Mouse (Mus musculus): ENCODE measurements at regions not wholly inside any gene's neighbourhood (a gene's known extent, or its start where the extent isn't known, plus 50 kb on each side); places are given as distances from the start of the nearest gene placed in this dataset.
A peak's percentile ranks its signal among the peaks of the same experiment; 100 is the strongest.

DNA sequence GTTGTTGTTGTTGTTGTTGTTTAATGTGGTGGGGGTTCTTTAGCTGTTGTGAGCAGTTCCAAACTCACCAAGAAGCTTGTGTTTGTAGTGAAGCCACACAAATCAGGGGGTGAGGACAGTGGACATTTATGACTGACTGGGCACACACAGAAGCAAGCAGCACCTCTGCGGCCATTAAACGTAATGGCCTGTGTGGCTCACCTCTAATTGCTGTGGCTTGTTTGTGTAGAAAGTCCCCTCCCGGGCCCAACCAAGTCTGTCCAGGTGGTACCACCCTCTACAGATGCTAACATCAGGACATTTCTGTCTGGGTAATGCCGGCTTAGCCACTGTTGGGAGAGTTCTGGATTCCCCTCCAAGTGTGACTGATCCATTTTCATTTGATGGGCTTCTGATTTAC is 56.1 kb upstream of the Stx16 start:
- Histone ChIP-seq H3K9ac (ENCODE audit: low read length) (no peak overlapping the region), H3K36me3 (ENCODE audit: control insufficient read depth, insufficient read depth, low read length) (no peaks in the 10 kb centered on the region), H3K4me3 (ENCODE audit: low read depth, low read length) (no peak overlapping the region), H3K4me1 (ENCODE audit: control insufficient read depth, insufficient read depth, low read length) (0 out of 2 replicates have a peak, but pooled peaks cover 4% of the 10 kb centered on the region), H3K27ac (ENCODE audit: low read depth, low read length) (no peak overlapping the region), H3K27me3 (ENCODE audit: control insufficient read depth, insufficient read depth, low read length) (no peaks in the 10 kb centered on the region), H3K4me2 (ENCODE audit: low read depth) (no peak overlapping the region), H3K9me3 (ENCODE audit: control insufficient read depth, low read length) (no peaks in the 10 kb centered on the region)
- ATAC-seq (ENCODE audit: insufficient read depth, low FRiP score, low TSS enrichment) (no peak), DNase-seq (ENCODE audit: low spot score) (no peak)
- WGBS: 66% methylated on average over 4 of the region's 4 CpGs

DNA sequence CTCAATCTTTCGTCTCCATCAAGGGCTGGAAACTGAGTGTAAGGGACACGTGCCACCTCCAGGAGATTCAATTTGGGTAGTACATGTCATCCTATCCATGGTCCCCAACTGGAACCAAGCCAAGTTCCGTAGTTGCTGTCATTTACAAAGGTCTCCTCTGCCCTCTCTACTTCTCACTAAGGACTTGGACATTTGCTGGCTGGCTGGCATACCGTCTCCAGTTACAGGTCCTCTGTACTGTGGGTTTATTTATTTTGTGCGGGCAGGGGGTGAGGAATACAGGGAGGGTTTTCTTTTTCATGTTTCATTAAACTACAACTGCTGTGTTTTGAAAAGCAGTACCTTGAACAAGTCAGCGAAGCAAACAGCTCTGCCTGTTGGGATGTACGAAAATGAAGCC is 55.7 kb upstream of the Stx16 start:
- Histone ChIP-seq H3K36me3 (ENCODE audit: control insufficient read depth, insufficient read depth, low read length) (no peaks in the 10 kb centered on the region), H3K4me2 (ENCODE audit: low read depth) (no peak overlapping the region), H3K27me3 (ENCODE audit: control insufficient read depth, insufficient read depth, low read length) (no peaks in the 10 kb centered on the region), H3K9ac (ENCODE audit: low read length) (no peak overlapping the region), H3K4me1 (ENCODE audit: control insufficient read depth, insufficient read depth, low read length) (0 out of 2 replicates have a peak, but pooled peaks cover under 1% of the 10 kb centered on the region), H3K9me3 (ENCODE audit: control insufficient read depth, low read length) (no peaks in the 10 kb centered on the region), H3K4me3 (ENCODE audit: low read depth, low read length) (no peak overlapping the region), H3K27ac (ENCODE audit: low read depth, low read length) (no peak overlapping the region)
- DNase-seq (ENCODE audit: low spot score): no peak
- 68% methylated on average over 7 of the region's 7 CpGs for WGBS
- no peak for ATAC-seq (ENCODE audit: insufficient read depth, low FRiP score, low TSS enrichment)

DNA sequence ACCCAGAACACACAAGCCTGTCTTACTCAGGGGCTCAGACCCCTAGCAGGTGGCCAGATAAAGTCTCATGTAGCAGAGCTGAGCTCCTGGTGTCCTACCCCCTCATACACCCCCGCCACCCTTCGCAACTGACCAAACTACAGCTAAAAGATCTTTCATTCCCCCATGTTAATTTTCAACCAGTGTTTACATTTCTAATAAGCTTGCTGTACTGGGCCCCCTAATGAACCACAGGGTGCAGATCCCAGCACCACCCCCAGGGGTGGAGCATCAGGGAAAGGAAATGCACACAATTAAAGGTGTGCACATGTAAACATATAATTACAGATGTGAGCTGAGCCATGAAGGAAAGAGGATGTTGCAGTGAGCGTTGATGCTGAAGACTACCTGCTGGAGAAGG is 54.6 kb upstream of the Stx16 start:
- H3K9me3 ChIP-seq (ENCODE audit: control insufficient read depth, low read length): no peaks in the 10 kb centered on the region
- no peaks in the 10 kb centered on the region for H3K27me3 ChIP-seq (ENCODE audit: control insufficient read depth, insufficient read depth, low read length)
- H3K4me3 ChIP-seq (ENCODE audit: low read depth, low read length): no peak overlapping the region
- H3K9ac ChIP-seq (ENCODE audit: low read length): no peak overlapping the region
- ATAC-seq (ENCODE audit: insufficient read depth, low FRiP score, low TSS enrichment) (no peak), DNase-seq (ENCODE audit: low spot score) (no peak)
- no peaks in the 10 kb centered on the region for H3K4me1 ChIP-seq (ENCODE audit: control insufficient read depth, insufficient read depth, low read length)
- no peaks in the 10 kb centered on the region for H3K36me3 ChIP-seq (ENCODE audit: control insufficient read depth, insufficient read depth, low read length)
- WGBS: 89% methylated on average over 3 of the region's 3 CpGs
- no peak overlapping the region for H3K27ac ChIP-seq (ENCODE audit: low read depth, low read length)
- H3K4me2 ChIP-seq (ENCODE audit: low read depth): no peak overlapping the region

DNA sequence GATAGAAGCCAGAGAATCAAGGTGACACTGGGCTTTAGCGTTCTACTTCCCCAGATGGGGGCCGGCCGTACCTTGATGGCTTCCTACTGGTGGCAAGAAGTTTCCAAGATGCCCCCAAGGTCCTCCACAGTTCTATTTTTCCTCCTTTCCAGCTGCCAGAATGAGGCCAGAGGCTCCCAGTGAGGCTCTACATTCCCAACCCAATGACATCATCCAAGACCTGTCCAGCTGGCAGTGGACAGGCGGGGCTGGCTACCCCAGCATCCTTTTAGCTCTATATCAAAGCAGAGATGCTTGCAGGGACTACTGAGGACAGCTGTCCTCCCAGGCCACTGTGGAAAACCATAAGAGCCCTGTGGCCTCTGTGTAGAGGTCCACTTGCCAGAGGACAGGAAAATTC is 53.8 kb upstream of the Stx16 start:
- no peaks in the 10 kb centered on the region for H3K36me3 ChIP-seq (ENCODE audit: control insufficient read depth, insufficient read depth, low read length)
- no peaks in the 10 kb centered on the region for H3K4me1 ChIP-seq (ENCODE audit: control insufficient read depth, insufficient read depth, low read length)
- H3K9ac ChIP-seq (ENCODE audit: low read length): no peak overlapping the region
- no peak overlapping the region for H3K4me3 ChIP-seq (ENCODE audit: low read depth, low read length)
- H3K4me2 ChIP-seq (ENCODE audit: low read depth): no peak overlapping the region
- ATAC-seq (ENCODE audit: insufficient read depth, low FRiP score, low TSS enrichment): no peak
- no peak overlapping the region for H3K27ac ChIP-seq (ENCODE audit: low read depth, low read length)
- 90% methylated on average over 4 of the region's 4 CpGs for WGBS
- H3K27me3 ChIP-seq (ENCODE audit: control insufficient read depth, insufficient read depth, low read length): no peaks in the 10 kb centered on the region
- no peak for DNase-seq (ENCODE audit: low spot score)
- no peaks in the 10 kb centered on the region for H3K9me3 ChIP-seq (ENCODE audit: control insufficient read depth, low read length)

GRCm38 (mm10) chr2:174025181-174025870 is 50.8 kb upstream of the Stx16 start:
- 83% methylated on average over 11 of the region's 11 CpGs for WGBS
- Histone ChIP-seq H3K4me3 (ENCODE audit: low read depth, low read length) (no peak overlapping the region), H3K4me1 (ENCODE audit: control insufficient read depth, insufficient read depth, low read length) (no peaks in the 10 kb centered on the region), H3K27ac (ENCODE audit: low read depth, low read length) (no peak overlapping the region), H3K4me2 (ENCODE audit: low read depth) (no peak overlapping the region), H3K27me3 (ENCODE audit: control insufficient read depth, insufficient read depth, low read length) (no peaks in the 10 kb centered on the region), H3K36me3 (ENCODE audit: control insufficient read depth, insufficient read depth, low read length) (no peaks in the 10 kb centered on the region), H3K9ac (ENCODE audit: low read length) (no peak overlapping the region), H3K9me3 (ENCODE audit: control insufficient read depth, low read length) (no peaks in the 10 kb centered on the region)
- peak; percentile 9 for DNase-seq (ENCODE audit: low spot score)
- 0 out of 2 replicates have a peak, but pooled peaks have one; percentile 50 for ATAC-seq (ENCODE audit: insufficient read depth, low FRiP score, low TSS enrichment)

All from neural tube, embryonic 11.5 days (tissue).